45 mouse cellular contexts compared by ENCODE assay signal in genomic region chr4:113245808-113246207, GRCm38 (mm10). TPM values are rescaled to one million over a fixed set of nuclear protein-coding genes. Genes with fewer than 3 reads are reported as not detected.
"Had no signal": no experiment of that assay in that cellular context is flagged by ENCODE, and none has a peak within 500 bp of the region (broad histone marks: within the 10 kb centered on the region; RNA-seq: fewer than 3 reads in every experiment).

No protein-coding gene starts in this region.

- H3K27me3 ChIP-seq: limb, embryonic 12.5 days; limb, embryonic 13.5 days; limb, embryonic 15.5 days; liver, embryonic 12.5 days; liver, embryonic 13.5 days; liver, embryonic 15.5 days; lung, embryonic 15.5 days; megakaryocyte, embryonic 14.5 days; midbrain, embryonic 12.5 days; midbrain, embryonic 13.5 days; midbrain, embryonic 15.5 days; neural tube, embryonic 12.5 days had no signal

- H3K9me3 ChIP-seq: limb, embryonic 10.5 days; limb, embryonic 15.5 days; liver, embryonic 13.5 days; liver, embryonic 15.5 days; lung, embryonic 15.5 days; megakaryocyte, embryonic 14.5 days had no signal

- H3K4me3 ChIP-seq: limb, embryonic 10.5 days; limb, embryonic 12.5 days; limb, embryonic 13.5 days; limb, embryonic 15.5 days; liver, embryonic 12.5 days; liver, embryonic 13.5 days; liver, embryonic 15.5 days; lung, embryonic 15.5 days; megakaryocyte, embryonic 14.5 days; midbrain, embryonic 10.5 days; midbrain, embryonic 12.5 days; midbrain, embryonic 13.5 days; midbrain, embryonic 15.5 days; myocyte; neural tube, embryonic 12.5 days had no signal

- DNase-seq: left cerebral cortex, postnatal 4 days; liver, embryonic 13.5 days; liver, postnatal 0 days; lung, adult 18-20 months; lung, adult 2 months; lung, embryonic 14.5 days; lung, postnatal 10 days; lung, postnatal 14 days; lung, postnatal 36 days; lung, postnatal 4 days; midbrain, embryonic 14.5 days had no signal

- H3K36me3 ChIP-seq: limb, embryonic 10.5 days; limb, embryonic 12.5 days; limb, embryonic 13.5 days; limb, embryonic 15.5 days; liver, embryonic 12.5 days; liver, embryonic 13.5 days; liver, embryonic 15.5 days; lung, embryonic 15.5 days; midbrain, embryonic 10.5 days; midbrain, embryonic 12.5 days; midbrain, embryonic 13.5 days; midbrain, embryonic 15.5 days; neural tube, embryonic 12.5 days had no signal

- H3K27ac ChIP-seq: limb, embryonic 10.5 days; limb, embryonic 12.5 days; limb, embryonic 13.5 days; limb, embryonic 15.5 days; liver, embryonic 12.5 days; liver, embryonic 13.5 days; liver, embryonic 14.5 days; liver, embryonic 15.5 days; lung, embryonic 15.5 days; macrophage; midbrain, embryonic 10.5 days; midbrain, embryonic 12.5 days; midbrain, embryonic 13.5 days; midbrain, embryonic 15.5 days; neural tube, embryonic 12.5 days had no signal

- H3K4me1 ChIP-seq: limb, embryonic 10.5 days; limb, embryonic 12.5 days; limb, embryonic 13.5 days; limb, embryonic 15.5 days; liver, embryonic 12.5 days; liver, embryonic 13.5 days; liver, embryonic 15.5 days; lung, embryonic 15.5 days; megakaryocyte, embryonic 14.5 days; midbrain, embryonic 10.5 days; midbrain, embryonic 12.5 days; midbrain, embryonic 13.5 days; midbrain, embryonic 15.5 days; neural tube, embryonic 12.5 days had no signal

- ATAC-seq: liver, embryonic 12.5 days; liver, postnatal 0 days; lung, postnatal 0 days; midbrain, embryonic 13.5 days; midbrain, embryonic 15.5 days; midbrain, embryonic 16.5 days had no signal

- H3K9ac ChIP-seq: limb, embryonic 12.5 days; limb, embryonic 13.5 days; limb, embryonic 15.5 days; liver, embryonic 12.5 days; liver, embryonic 13.5 days; liver, embryonic 14.5 days; liver, embryonic 15.5 days; liver, postnatal 0 days; lung, embryonic 14.5 days; lung, embryonic 15.5 days; midbrain, embryonic 12.5 days; midbrain, embryonic 13.5 days; midbrain, embryonic 15.5 days; neural tube, embryonic 12.5 days had no signal

- H3K4me2 ChIP-seq: limb, embryonic 12.5 days; limb, embryonic 13.5 days; limb, embryonic 15.5 days; liver, embryonic 11.5 days; liver, embryonic 12.5 days; liver, embryonic 13.5 days; liver, embryonic 15.5 days; lung, embryonic 14.5 days; lung, embryonic 15.5 days; midbrain, embryonic 11.5 days; midbrain, embryonic 12.5 days; midbrain, embryonic 13.5 days; midbrain, embryonic 15.5 days; neural tube, embryonic 12.5 days had no signal

RNA-seq across cellular contexts. Expression of gene Skint6, which starts 41.0 kb away (rescaled TPM):
- total RNA-seq: left cerebral cortex, adult 8-10 months; left cerebral cortex, postnatal 10 days; left cerebral cortex, postnatal 14 days; left cerebral cortex, postnatal 25 days; left cerebral cortex, postnatal 36 days; left cerebral cortex, postnatal 4 days; megakaryocyte progenitor cell, adult 5-6 weeks; megakaryocyte, adult 5-6 weeks; megakaryocyte-erythroid progenitor cell, adult 5-6 weeks; midbrain, postnatal 0 days; monocyte, adult 5-6 weeks had no signal
- polyA plus RNA-seq: limb, embryonic 10.5 days; limb, embryonic 11.5 days; limb, embryonic 12.5 days; limb, embryonic 13.5 days; liver, embryonic 11.5 days; liver, embryonic 12.5 days; liver, embryonic 13.5 days; liver, embryonic 14.5 days; liver, embryonic 15.5 days; liver, embryonic 16.5 days; liver, postnatal 0 days; lung, adult 2 months; lung, embryonic 14.5 days; lung, embryonic 15.5 days; lung, embryonic 16.5 days; lung, postnatal 0 days; macrophage; midbrain, embryonic 10.5 days; midbrain, embryonic 11.5 days; midbrain, embryonic 12.5 days; midbrain, embryonic 13.5 days; midbrain, embryonic 14.5 days; midbrain, embryonic 15.5 days; midbrain, embryonic 16.5 days; midbrain, postnatal 0 days; myocyte; neural tube, embryonic 11.5 days; neural tube, embryonic 12.5 days had no signal
